Comparison of ENCODE assay signal across 28 mouse cellular contexts in genomic region chr5:37903861-37904260, GRCm38 (mm10).
"Had no signal": no experiment of that assay in that cellular context is flagged by ENCODE, and none has a peak within 500 bp of the region (broad histone marks: within the 10 kb centered on the region; RNA-seq: fewer than 3 reads in every experiment).

No protein-coding gene starts in this region.

- H3K9me3 ChIP-seq: embryonic facial prominence, embryonic 10.5 days; embryonic facial prominence, embryonic 12.5 days; embryonic facial prominence, embryonic 13.5 days; embryonic facial prominence, embryonic 15.5 days; forebrain, embryonic 10.5 days; forebrain, embryonic 12.5 days; forebrain, embryonic 13.5 days; forebrain, embryonic 15.5 days had no signal

- H3K27ac ChIP-seq: embryonic facial prominence, embryonic 10.5 days; embryonic facial prominence, embryonic 12.5 days; embryonic facial prominence, embryonic 13.5 days; embryonic facial prominence, embryonic 15.5 days; forebrain, embryonic 10.5 days; forebrain, embryonic 12.5 days; forebrain, embryonic 13.5 days; forebrain, embryonic 15.5 days; gastrocnemius, adult 2 months; heart, adult 2 months had no signal

- DNase-seq: cerebellum, adult 2 months; cerebellum, adult 8-10 months; cerebellum, adult 9-10 months; cerebellum, adult 9-11 months; cerebellum, postnatal 10 days; cerebellum, postnatal 14 days; cerebellum, postnatal 25 days; cerebellum, postnatal 36 days; embryo, embryonic 11 days; forebrain, postnatal 0 days; gastrocnemius, adult 2 months; gastrocnemius, postnatal 10 days; gastrocnemius, postnatal 14 days; gastrocnemius, postnatal 25 days; gastrocnemius, postnatal 36 days; heart, adult 18-20 months; heart, adult 2 months had no signal

- H3K36me3 ChIP-seq: embryonic facial prominence, embryonic 10.5 days; embryonic facial prominence, embryonic 12.5 days; embryonic facial prominence, embryonic 13.5 days; embryonic facial prominence, embryonic 15.5 days; forebrain, embryonic 10.5 days; forebrain, embryonic 12.5 days; forebrain, embryonic 15.5 days had no signal

- H3K9ac ChIP-seq: embryonic facial prominence, embryonic 12.5 days; embryonic facial prominence, embryonic 13.5 days; embryonic facial prominence, embryonic 15.5 days; forebrain, embryonic 12.5 days; forebrain, embryonic 13.5 days; forebrain, embryonic 15.5 days; forebrain, postnatal 0 days had no signal

- H3K4me3 ChIP-seq: embryonic facial prominence, embryonic 10.5 days; embryonic facial prominence, embryonic 12.5 days; embryonic facial prominence, embryonic 13.5 days; embryonic facial prominence, embryonic 15.5 days; erythroblast, embryonic 14.5 days; forebrain, embryonic 10.5 days; forebrain, embryonic 12.5 days; forebrain, embryonic 13.5 days; forebrain, embryonic 15.5 days; gastrocnemius, adult 2 months; heart, adult 2 months had no signal

- ATAC-seq: forebrain, embryonic 13.5 days; forebrain, embryonic 14.5 days; forebrain, embryonic 15.5 days; forebrain, embryonic 16.5 days; forebrain, postnatal 0 days had no signal

- H3K4me2 ChIP-seq: embryonic facial prominence, embryonic 12.5 days; embryonic facial prominence, embryonic 13.5 days; embryonic facial prominence, embryonic 15.5 days; forebrain, embryonic 12.5 days; forebrain, embryonic 13.5 days; forebrain, embryonic 15.5 days had no signal
